Mouse (Mus musculus): ENCODE measurements at regions not wholly inside any gene's neighbourhood (a gene's known extent, or its start where the extent isn't known, plus 50 kb on each side); places are given as distances from the start of the nearest gene placed in this dataset.
A peak's percentile ranks its signal among the peaks of the same experiment; 100 is the strongest.
"Not testable (repeated sequence)": the region's sequence is repeated elsewhere in the genome, so short reads cannot be mapped to it uniquely, and the experiment has no call there.

DNA sequence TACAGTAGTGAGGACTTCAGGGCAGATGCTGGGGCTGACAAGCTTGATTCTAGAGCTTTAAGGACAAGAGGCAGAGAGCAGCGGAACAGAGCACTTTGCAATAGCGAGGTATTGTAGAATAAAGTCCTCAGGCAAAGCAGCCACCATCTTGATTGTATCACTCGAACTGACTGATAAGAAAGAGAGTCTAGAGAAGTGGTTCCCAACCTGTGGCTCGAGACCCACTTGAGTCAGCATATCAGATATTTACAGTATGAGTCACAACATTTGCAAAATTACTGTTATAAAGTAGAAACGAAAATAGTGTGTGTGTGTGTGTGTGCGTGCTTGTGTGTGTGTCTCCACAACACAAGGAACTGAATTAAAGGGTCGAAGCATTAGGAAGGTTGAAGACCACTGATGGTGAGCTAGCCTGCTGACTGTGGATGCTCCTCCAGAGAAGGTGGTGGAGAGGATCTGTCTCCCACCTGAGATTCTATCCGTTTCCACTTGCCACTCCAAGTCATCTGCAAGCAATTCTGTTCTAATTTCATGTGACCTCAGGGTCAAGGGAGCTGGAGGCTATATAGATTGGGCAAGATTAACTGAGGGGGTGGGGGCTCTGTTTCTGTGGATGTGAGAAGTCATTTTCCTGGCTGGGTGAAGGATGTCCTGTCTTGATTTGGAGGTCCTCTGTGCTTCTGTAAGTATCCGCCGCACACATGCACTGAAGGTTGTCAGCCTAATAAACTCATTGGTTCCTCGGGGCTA, 115.0 kb downstream of the Phlda1 start:
- no peak overlapping the region for H3K4me3 ChIP-seq (replicated peaks)
- no peaks in the 10 kb centered on the region for H3K36me3 ChIP-seq
- H3K9me3 ChIP-seq: no peaks in the 10 kb centered on the region
- no peak for ATAC-seq (ENCODE audit: insufficient read depth, low FRiP score, low read depth)
- 73% methylated on average over 11 of the region's 11 CpGs for WGBS
- no peak overlapping the region for H3K4me2 ChIP-seq
- 0 out of 2 replicates have a peak, but pooled peaks cover 10% of the 10 kb centered on the region for H3K4me1 ChIP-seq
- no peaks in the 10 kb centered on the region for H3K27me3 ChIP-seq (replicated peaks)
- H3K9ac ChIP-seq: no peak overlapping the region
- H3K27ac ChIP-seq: no peak overlapping the region

- H3K4me1 ChIP-seq: 0 out of 2 replicates have a peak, but pooled peaks cover 10% of the 10 kb centered on the region
- H3K4me3 ChIP-seq (replicated peaks): no peak overlapping the region
- no peaks in the 10 kb centered on the region for H3K27me3 ChIP-seq (replicated peaks)
- no peak overlapping the region for H3K4me2 ChIP-seq
- ATAC-seq (ENCODE audit: insufficient read depth, low FRiP score, low read depth): no peak
- H3K36me3 ChIP-seq: no peaks in the 10 kb centered on the region
- H3K9me3 ChIP-seq: no peaks in the 10 kb centered on the region
- 36% methylated on average over 4 of the region's 4 CpGs for whole genome bisulfite sequencing
- H3K9ac ChIP-seq: no peak overlapping the region
- H3K27ac ChIP-seq: no peak overlapping the region; the same call in 1 of the 2 replicates
Measured at GRCm38 (mm10) chr10:111622789-111623188, 116.7 kb downstream of the Phlda1 start.

DNA sequence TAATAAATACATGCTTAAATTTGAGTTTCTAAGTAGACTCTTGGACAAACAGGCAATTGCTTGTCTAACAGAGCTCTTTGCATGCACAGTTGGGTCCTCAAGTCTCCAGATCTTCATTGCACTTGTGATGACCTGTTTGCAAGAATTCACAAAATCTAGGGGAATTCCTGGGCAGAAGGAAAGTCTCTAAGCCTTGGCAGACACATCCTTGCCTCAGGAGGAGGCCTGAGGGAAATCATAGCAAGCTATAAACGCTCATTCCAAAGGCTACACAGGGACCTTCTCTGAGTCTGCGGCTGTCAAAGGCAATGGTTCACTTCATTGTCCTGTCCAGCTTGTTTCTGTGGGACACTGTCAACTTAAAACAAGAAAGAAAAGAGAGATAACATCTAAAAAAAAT, 117.9 kb downstream of the Phlda1 start:
- ATAC-seq (ENCODE audit: insufficient read depth, low FRiP score, low read depth): no peak
- Histone ChIP-seq H3K4me2 (no peak overlapping the region), H3K4me3 (replicated peaks) (no peak overlapping the region), H3K4me1 (0 out of 2 replicates have a peak, but pooled peaks cover 10% of the 10 kb centered on the region), H3K36me3 (no peaks in the 10 kb centered on the region), H3K9ac (no peak overlapping the region), H3K27me3 (replicated peaks) (no peaks in the 10 kb centered on the region), H3K27ac (no peak overlapping the region), H3K9me3 (no peaks in the 10 kb centered on the region)
- WGBS: 58% methylated on average over 2 of the region's 2 CpGs

DNA sequence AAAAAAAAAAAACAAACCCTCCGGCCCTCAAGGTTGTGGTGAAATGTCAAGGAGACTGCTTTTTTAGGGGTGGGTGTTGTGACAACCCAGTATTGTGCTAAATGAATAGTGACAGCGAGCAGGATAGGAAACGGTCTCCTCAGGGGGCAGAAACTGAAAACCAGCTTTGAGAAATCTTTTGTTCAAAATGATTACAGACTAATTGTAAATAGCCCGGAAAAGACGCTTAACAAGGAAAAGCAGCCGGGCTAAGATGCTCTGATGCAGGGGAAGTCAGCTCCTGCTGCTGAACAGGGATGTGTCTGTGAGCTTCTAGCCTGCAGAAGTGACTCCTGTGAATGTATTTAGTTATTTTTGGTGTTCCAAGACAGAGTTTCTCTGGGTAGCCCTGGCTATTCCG, 118.5 kb downstream of the Phlda1 start:
- 66% methylated on average over 7 of the region's 7 CpGs for WGBS
- Histone ChIP-seq H3K27me3 (replicated peaks) (no peaks in the 10 kb centered on the region), H3K9me3 (no peaks in the 10 kb centered on the region), H3K9ac (no peak overlapping the region), H3K4me1 (0 out of 2 replicates have a peak, but pooled peaks cover 10% of the 10 kb centered on the region), H3K27ac (no peak overlapping the region), H3K4me2 (no peak overlapping the region), H3K4me3 (replicated peaks) (no peak overlapping the region), H3K36me3 (no peaks in the 10 kb centered on the region)
- no peak for ATAC-seq (ENCODE audit: insufficient read depth, low FRiP score, low read depth)

GRCm38 (mm10) chr10:111625573-111625972, 119.5 kb downstream of the Phlda1 start:
- ATAC-seq (ENCODE audit: insufficient read depth, low FRiP score, low read depth): no peak
- H3K36me3 ChIP-seq: no peaks in the 10 kb centered on the region
- no peaks in the 10 kb centered on the region for H3K27me3 ChIP-seq (replicated peaks)
- H3K27ac ChIP-seq: no peak overlapping the region
- H3K9ac ChIP-seq: no peak overlapping the region
- H3K4me3 ChIP-seq (replicated peaks): no peak overlapping the region
- H3K4me1 ChIP-seq: 0 out of 2 replicates have a peak, but pooled peaks cover 10% of the 10 kb centered on the region
- no peaks in the 10 kb centered on the region for H3K9me3 ChIP-seq
- 91% methylated on average over 11 of the region's 11 CpGs for WGBS
- no peak overlapping the region for H3K4me2 ChIP-seq

- 86% methylated on average over 6 of the region's 6 CpGs for WGBS
- H3K4me2 ChIP-seq: no peak overlapping the region
- no peak overlapping the region for H3K9ac ChIP-seq
- no peak for ATAC-seq (ENCODE audit: insufficient read depth, low FRiP score, low read depth)
- no peak overlapping the region for H3K27ac ChIP-seq
- H3K27me3 ChIP-seq (replicated peaks): no peaks in the 10 kb centered on the region
- H3K9me3 ChIP-seq: no peaks in the 10 kb centered on the region
- H3K4me1 ChIP-seq: 0 out of 2 replicates have a peak, but pooled peaks cover 10% of the 10 kb centered on the region
- no peak overlapping the region for H3K4me3 ChIP-seq (replicated peaks)
- no peaks in the 10 kb centered on the region for H3K36me3 ChIP-seq
Measured at GRCm38 (mm10) chr10:111626009-111626408, 119.9 kb downstream of the Phlda1 start.

DNA sequence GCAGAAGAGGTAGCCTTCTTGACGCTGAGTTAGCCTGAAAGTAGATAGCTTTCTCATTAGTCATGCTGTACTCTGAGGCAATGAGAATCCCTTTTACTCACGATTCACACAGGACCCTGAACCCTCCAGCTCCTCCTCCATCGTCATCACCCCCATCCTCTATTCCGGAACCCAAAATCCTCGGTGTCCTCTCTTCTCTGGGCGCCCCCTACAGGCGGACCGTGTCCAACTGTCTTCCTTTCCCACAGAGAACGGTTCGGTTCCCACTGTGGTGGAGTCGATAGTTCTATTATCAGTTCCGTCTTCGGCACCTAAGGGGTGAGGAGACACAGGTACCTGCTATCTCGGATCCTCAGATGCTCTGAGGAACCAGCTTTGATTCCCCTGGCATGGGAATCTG, 130.2 kb downstream of the Phlda1 start:
- H3K4me3 ChIP-seq (replicated peaks): no peak overlapping the region
- H3K9me3 ChIP-seq: no peaks in the 10 kb centered on the region
- no peak overlapping the region for H3K27ac ChIP-seq
- WGBS: 72% methylated on average over 14 of the region's 14 CpGs
- no peak overlapping the region for H3K9ac ChIP-seq
- no peak overlapping the region for H3K4me2 ChIP-seq
- H3K27me3 ChIP-seq (replicated peaks): no peaks in the 10 kb centered on the region
- no peaks in the 10 kb centered on the region for H3K36me3 ChIP-seq
- 0 out of 2 replicates have a peak, but pooled peaks cover 2% of the 10 kb centered on the region for H3K4me1 ChIP-seq
- ATAC-seq (ENCODE audit: insufficient read depth, low FRiP score, low read depth): no peak

- Histone ChIP-seq H3K4me2 (no peak overlapping the region), H3K4me1 (0 out of 2 replicates have a peak, but pooled peaks cover 2% of the 10 kb centered on the region), H3K27ac (no peak overlapping the region), H3K9ac (no peak overlapping the region), H3K4me3 (replicated peaks) (no peak overlapping the region), H3K27me3 (replicated peaks) (no peaks in the 10 kb centered on the region), H3K9me3 (no peaks in the 10 kb centered on the region), H3K36me3 (no peaks in the 10 kb centered on the region)
- no peak for ATAC-seq (ENCODE audit: insufficient read depth, low FRiP score, low read depth)
- WGBS: 74% methylated on average over 12 of the region's 12 CpGs
Measured at GRCm38 (mm10) chr10:111637084-111637735, 131.1 kb downstream of the Phlda1 start.

GRCm38 (mm10) chr10:111639866-111640265, 133.8 kb downstream of the Phlda1 start:
- H3K4me3 ChIP-seq (replicated peaks): no peak overlapping the region
- peak; percentile 62; the same call in 1 of the 2 replicates for ATAC-seq (ENCODE audit: insufficient read depth, low FRiP score, low read depth)
- WGBS: 56% methylated on average over 7 of the region's 7 CpGs
- no peak overlapping the region for H3K9ac ChIP-seq
- H3K4me1 ChIP-seq: 0 out of 2 replicates have a peak, but pooled peaks cover 2% of the 10 kb centered on the region
- no peak overlapping the region for H3K27ac ChIP-seq
- H3K27me3 ChIP-seq (replicated peaks): no peaks in the 10 kb centered on the region
- no peak overlapping the region for H3K4me2 ChIP-seq
- H3K36me3 ChIP-seq: no peaks in the 10 kb centered on the region
- no peaks in the 10 kb centered on the region for H3K9me3 ChIP-seq

DNA sequence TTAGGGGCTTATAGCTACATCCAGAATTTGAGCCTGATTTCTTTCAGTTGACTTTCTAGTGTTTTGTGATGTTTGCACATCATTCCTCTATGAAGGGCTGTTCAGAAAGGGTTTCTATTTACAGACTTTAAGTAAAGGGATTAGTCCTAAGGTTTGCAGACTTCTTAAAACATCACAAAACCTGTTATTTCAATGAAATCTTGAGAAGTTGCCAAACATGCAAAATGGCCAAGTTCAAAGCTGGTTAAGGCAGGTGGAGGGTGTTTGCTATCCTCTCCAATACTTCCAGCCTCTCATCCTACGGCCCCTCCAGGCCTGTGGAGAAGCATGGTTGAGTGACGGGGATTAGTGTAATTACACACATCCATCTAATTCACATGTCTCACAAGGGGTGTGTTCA, 136.6 kb downstream of the Phlda1 start:
- H3K4me1 ChIP-seq: 0 out of 2 replicates have a peak, but pooled peaks cover 2% of the 10 kb centered on the region
- H3K4me3 ChIP-seq (replicated peaks): no peak overlapping the region
- no peak overlapping the region for H3K27ac ChIP-seq
- no peaks in the 10 kb centered on the region for H3K36me3 ChIP-seq
- H3K27me3 ChIP-seq (replicated peaks): no peaks in the 10 kb centered on the region
- no peaks in the 10 kb centered on the region for H3K9me3 ChIP-seq
- 64% methylated on average over 2 of the region's 2 CpGs for WGBS
- no peak overlapping the region for H3K9ac ChIP-seq
- ATAC-seq (ENCODE audit: insufficient read depth, low FRiP score, low read depth): peak; percentile 35; the same call in 1 of the 2 replicates
- no peak overlapping the region for H3K4me2 ChIP-seq

DNA sequence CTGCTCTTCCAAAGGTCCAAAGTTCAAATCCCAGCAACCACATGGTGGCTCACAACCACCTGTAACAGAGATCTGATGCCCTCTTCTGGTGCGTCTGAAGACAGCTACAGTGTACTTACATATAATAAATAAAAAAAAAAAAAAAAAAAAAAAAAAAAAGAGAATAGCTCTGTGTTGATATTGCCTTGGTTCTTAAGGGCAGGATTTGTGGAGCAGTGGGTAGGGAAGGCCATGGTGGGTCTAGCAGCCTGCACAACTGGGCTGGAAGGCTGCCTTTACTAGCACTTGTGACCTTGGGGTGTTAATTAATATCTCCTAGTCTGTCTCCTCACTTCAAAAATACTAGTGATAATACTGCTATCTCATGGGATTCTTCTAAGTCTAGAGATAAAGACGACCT, 147.7 kb downstream of the Phlda1 start:
- not testable (repeated sequence) for H3K4me1 ChIP-seq; ATAC-seq (ENCODE audit: insufficient read depth, low FRiP score, low read depth); H3K36me3 ChIP-seq; H3K9ac ChIP-seq; H3K27me3 ChIP-seq (replicated peaks); H3K27ac ChIP-seq; H3K4me3 ChIP-seq (replicated peaks); H3K4me2 ChIP-seq; H3K9me3 ChIP-seq
- WGBS: 83% methylated on average over 2 of the region's 2 CpGs

All from stomach, embryonic 15.5 days (tissue).